Comparison of ENCODE assay signal across 8 mouse cellular contexts in the genomic region with DNA sequence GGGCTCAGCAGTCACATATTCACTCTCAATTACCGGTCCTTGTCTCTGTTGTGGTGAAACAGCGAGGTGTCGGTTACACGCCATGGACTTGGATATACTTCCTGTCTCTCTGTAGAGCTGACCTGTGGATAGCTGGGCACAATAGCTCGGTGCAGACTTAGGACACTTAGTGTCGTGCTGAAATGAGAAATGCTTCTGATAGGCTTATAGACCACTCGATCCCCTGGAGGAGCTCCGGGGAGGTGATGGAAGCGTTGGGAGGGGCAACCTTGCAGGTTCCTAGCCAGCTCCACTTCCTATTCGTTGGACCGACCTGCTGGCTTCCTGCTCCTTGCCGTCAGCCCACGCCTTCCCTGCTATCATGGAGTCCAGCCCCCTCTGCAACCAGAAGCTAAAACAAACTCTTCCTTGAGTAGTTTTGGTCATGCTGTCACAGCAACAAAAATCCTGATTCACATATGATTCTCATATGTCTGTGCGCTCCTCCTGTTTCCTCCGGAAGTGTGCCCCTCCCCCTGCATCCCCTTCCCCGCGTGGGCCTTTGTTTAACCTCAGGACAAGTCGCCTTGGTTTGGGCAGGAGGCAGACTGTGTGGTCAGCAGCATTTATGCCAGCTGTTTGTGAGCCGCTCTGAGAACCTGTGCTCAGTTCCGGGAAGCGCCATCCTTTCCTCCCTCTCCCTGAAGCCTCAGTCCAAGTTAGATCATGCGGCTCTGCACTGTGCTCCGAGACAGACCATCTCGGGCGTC. TPM values are rescaled to one million over a fixed set of nuclear protein-coding genes. Genes with fewer than 3 reads are reported as not detected.
DNase-seq lines count a peak whose midpoint lies in the region; ATAC-seq and TF ChIP-seq lines count a peak whose summit lies in the region.

No protein-coding gene starts in this region.

- H3K4me2 ChIP-seq in liver, embryonic 11.5 days = peak overlapping the region; percentile 58
- 0 out of 2 replicates have a peak overlapping the region, but pooled peaks have one; percentile 1 for H3K4me2 ChIP-seq in stomach, postnatal 0 days (replicated peaks; ENCODE audit: low read depth)

- H3K4me1 ChIP-seq in thymus, adult 2 months (replicated peaks; ENCODE audit: control insufficient read depth, insufficient read depth, low read length) = peaks cover 13% of the 10 kb centered on the region
- no peaks in the 10 kb centered on the region for H3K4me1 ChIP-seq in liver, embryonic 11.5 days (replicated peaks; ENCODE audit: control insufficient read depth, insufficient read depth, low read length)
- no peaks in the 10 kb centered on the region for H3K4me1 ChIP-seq in stomach, postnatal 0 days (replicated peaks; ENCODE audit: control insufficient read depth, insufficient read depth)

- H3K27me3 ChIP-seq in thymus, adult 2 months (ENCODE audit: control insufficient read depth, insufficient read depth, low read length) = no peaks in the 10 kb centered on the region
- peaks cover 15% of the 10 kb centered on the region for H3K27me3 ChIP-seq in liver, embryonic 11.5 days (replicated peaks; ENCODE audit: control insufficient read depth, insufficient read depth, low read length)
- H3K27me3 ChIP-seq in stomach, postnatal 0 days (ENCODE audit: control insufficient read depth, insufficient read depth, low read length) = no peaks in the 10 kb centered on the region

- no peak for TF ChIP-seq CTCF in gastrocnemius, adult 2 months (IDR thresholded peaks at IDR 0.05)
- TF ChIP-seq CTCF in thymus, adult 2 months (IDR thresholded peaks at IDR 0.05; ENCODE audit: borderline replicate concordance, control insufficient read depth, extremely low read depth, insufficient read depth, low read length, poor library complexity) = no peak
- no peak for TF ChIP-seq CTCF in stomach, postnatal 0 days (IDR thresholded peaks at IDR 0.05; ENCODE audit: low read depth)

- no peak for DNase-seq in gastrocnemius, adult 2 months
- no peak for DNase-seq in gastrocnemius, postnatal 4 days (ENCODE audit: low spot score in 2 of 2)
- DNase-seq in thymus, adult 2 months = peak; percentile 33
- no peak for DNase-seq in thymus, postnatal 25 days
- DNase-seq in liver, embryonic 11.5 days (ENCODE audit: low spot score) = no peak
- DNase-seq in stomach, postnatal 0 days (ENCODE audit: low spot score) = no peak
- DNase-seq in layer of hippocampus, adult 9-10 months (ENCODE audit: low spot score) = no peak

- no peaks in the 10 kb centered on the region for H3K36me3 ChIP-seq in thymus, adult 2 months (ENCODE audit: control insufficient read depth, insufficient read depth, low read length)
- no peaks in the 10 kb centered on the region for H3K36me3 ChIP-seq in liver, embryonic 11.5 days (ENCODE audit: control insufficient read depth, insufficient read depth, low read length)
- H3K36me3 ChIP-seq in stomach, postnatal 0 days (ENCODE audit: control insufficient read depth, insufficient read depth, low read length) = no peaks in the 10 kb centered on the region

- WGBS in thymus, adult 2 months = 22% methylated on average over 25 of the region's 25 CpGs
- WGBS in liver, embryonic 11.5 days = 29% methylated on average over 25 of the region's 25 CpGs
- WGBS in stomach, postnatal 0 days = 33% methylated on average over 25 of the region's 25 CpGs

- intact Hi-C loops in gastrocnemius, adult 2 months (cut with DNase I) = no loop called here

- no peak for TF ChIP-seq EP300 in stomach, postnatal 0 days (optimal IDR thresholded peaks at IDR 0.05)

- H3K27ac ChIP-seq in gastrocnemius, adult 2 months = no peak overlapping the region
- no peak overlapping the region for H3K27ac ChIP-seq in thymus, adult 2 months (ENCODE audit: control insufficient read depth, insufficient read depth, low read length)
- H3K27ac ChIP-seq in liver, embryonic 11.5 days (ENCODE audit: low read depth, low read length) = no peak overlapping the region
- no peak overlapping the region for H3K27ac ChIP-seq in stomach, postnatal 0 days (replicated peaks)

- ATAC-seq in liver, embryonic 11.5 days (replicated peaks; ENCODE audit: low FRiP score) = 0 out of 2 replicates have a peak, but pooled peaks have one; percentile 23
- ATAC-seq in stomach, postnatal 0 days (ENCODE audit: low FRiP score, low TSS enrichment) = 0 out of 2 replicates have a peak, but pooled peaks have one; percentile 13
- no peak for ATAC-seq in megakaryocyte-erythroid progenitor cell, adult 5-6 weeks (replicated peaks; ENCODE audit: low FRiP score, low TSS enrichment, poor library complexity, severe bottlenecking)

- H3K4me3 ChIP-seq in gastrocnemius, adult 2 months = peak overlapping the region; percentile 61
- H3K4me3 ChIP-seq in thymus, adult 2 months (ENCODE audit: control insufficient read depth, insufficient read depth, low read length) = peak overlapping the region; percentile 32
- peak overlapping the region; percentile 10; the same call in 1 of the 2 replicates for H3K4me3 ChIP-seq in liver, embryonic 11.5 days (ENCODE audit: low read depth, low read length)
- H3K4me3 ChIP-seq in stomach, postnatal 0 days (ENCODE audit: low read depth, low read length) = no peak overlapping the region

- TF ChIP-seq POLR2A in thymus, adult 2 months (IDR thresholded peaks at IDR 0.05; ENCODE audit: control insufficient read depth, extremely low read depth, insufficient read depth, low read length, poor library complexity) = no peak

- no peaks in the 10 kb centered on the region for H3K9me3 ChIP-seq in liver, embryonic 11.5 days (ENCODE audit: control insufficient read depth, low read length)
- no peaks in the 10 kb centered on the region for H3K9me3 ChIP-seq in stomach, postnatal 0 days (ENCODE audit: control insufficient read depth, low read length)

- peak overlapping the region; percentile 9; the same call in 1 of the 2 replicates for H3K9ac ChIP-seq in liver, embryonic 11.5 days (ENCODE audit: low read depth, low read length)
- H3K9ac ChIP-seq in stomach, postnatal 0 days (ENCODE audit: low read length) = no peak overlapping the region

RNA-seq across cellular contexts. Expression of a gene that starts 11.8 kb away (rescaled TPM):
- total RNA-seq in gastrocnemius, adult 2 months (2021) = not detected
- total RNA-seq in gastrocnemius, postnatal 4 days (2021) = not detected
- 0.17 TPM in 1 of 2 replicates, not detected in the other for polyA plus RNA-seq in thymus, adult 2 months (2012; rRNA removed)
- polyA plus RNA-seq in liver, embryonic 11.5 days (2014; fragmentation: Nextera tagmentation; extraction: Ambion mirVana) = not detected in 2 replicates
- 0.97 and 1.5 TPM in 2 replicates for polyA plus RNA-seq in stomach, postnatal 0 days (2015; fragmentation: Nextera tagmentation; extraction: Ambion mirVana)
- total RNA-seq in megakaryocyte-erythroid progenitor cell, adult 5-6 weeks (2014; fragmentation: Nextera tagmentation) = not detected in 2 replicates
- total RNA-seq in megakaryocyte-erythroid progenitor cell, adult 5-6 weeks (2017) = not detected in 2 replicates
